Mouse (Mus musculus) right cerebral cortex, postnatal 10 days (tissue): ENCODE measurements around the gene Obsl1.
A peak's percentile ranks its signal among the peaks of the same experiment; 100 is the strongest.

Experiments
- DNase-seq, 2 experiments: peaks; one replicate each; pipeline ENCODE4 v3.0.0; 2021; ENCODE audit warnings: low spot score in 2 of 2

Gene Obsl1

DNA sequence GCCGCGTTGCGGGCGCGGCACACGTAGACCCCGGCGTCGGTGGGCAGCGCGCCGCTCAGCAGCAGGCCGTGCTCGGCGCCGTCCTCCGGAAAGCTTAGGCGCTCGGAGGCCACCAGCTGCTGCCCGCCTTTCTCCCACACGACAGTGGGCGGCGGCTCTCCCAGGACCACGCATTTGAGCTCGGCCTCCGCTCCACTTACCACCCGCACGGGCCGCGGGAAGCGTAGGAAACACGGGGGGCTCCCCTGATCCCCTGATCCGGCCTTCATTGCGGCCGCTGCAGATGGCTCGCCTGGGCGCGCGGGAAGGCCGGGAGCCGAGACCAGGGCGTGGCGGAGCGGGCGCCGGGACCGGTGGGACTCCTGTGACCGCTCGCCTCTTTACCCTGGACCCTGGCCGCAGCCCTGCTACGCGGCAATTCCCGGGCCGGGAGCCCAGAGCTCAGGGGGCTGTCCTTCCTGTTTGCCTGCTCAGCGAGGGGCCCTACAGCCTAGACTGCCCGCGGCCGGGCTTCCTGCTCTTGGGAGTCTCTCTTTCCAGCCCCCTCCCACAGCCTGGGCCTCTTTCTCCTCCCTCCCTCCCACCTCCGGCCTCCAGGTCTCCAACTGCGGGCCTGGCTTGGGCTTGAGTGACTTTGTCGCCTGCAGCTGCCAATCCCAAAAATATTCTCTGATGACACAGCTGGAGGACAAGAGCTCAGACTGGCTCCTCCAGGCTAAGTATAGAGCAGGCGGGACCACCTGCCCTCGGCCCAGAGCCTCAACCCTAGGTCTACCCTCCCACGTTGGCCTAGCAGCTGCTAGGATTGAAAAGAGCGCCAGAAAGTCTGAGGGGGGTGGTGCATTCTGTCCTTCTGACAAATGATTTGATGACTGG is at the start of gene Obsl1:
Obsl1 (minus strand) TSS at position 497 of the 876 bp plus-strand sequence.
- peak; percentile 75 to 79 for DNase-seq

DNA sequence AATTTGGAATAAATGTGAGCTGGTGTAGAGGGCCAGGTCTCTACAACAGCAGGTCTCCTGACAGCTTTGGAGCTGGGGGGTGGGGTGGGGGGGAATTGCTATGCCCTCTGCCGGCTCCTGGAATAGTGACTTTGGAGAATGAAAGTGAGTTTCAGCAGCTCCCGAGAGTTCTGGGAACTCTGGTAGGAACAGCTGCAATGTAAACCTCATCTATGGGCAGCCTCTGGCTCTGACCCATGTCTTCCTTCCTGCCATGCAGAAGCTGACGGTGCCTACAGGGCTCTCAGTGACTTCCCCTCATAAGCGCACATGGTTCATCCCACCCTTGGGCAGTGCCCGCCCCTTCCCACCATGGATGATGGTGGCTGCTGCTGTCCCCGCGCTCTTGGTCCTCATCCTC is 49.4 kb upstream of the Obsl1 start:
- no peak for DNase-seq

DNA sequence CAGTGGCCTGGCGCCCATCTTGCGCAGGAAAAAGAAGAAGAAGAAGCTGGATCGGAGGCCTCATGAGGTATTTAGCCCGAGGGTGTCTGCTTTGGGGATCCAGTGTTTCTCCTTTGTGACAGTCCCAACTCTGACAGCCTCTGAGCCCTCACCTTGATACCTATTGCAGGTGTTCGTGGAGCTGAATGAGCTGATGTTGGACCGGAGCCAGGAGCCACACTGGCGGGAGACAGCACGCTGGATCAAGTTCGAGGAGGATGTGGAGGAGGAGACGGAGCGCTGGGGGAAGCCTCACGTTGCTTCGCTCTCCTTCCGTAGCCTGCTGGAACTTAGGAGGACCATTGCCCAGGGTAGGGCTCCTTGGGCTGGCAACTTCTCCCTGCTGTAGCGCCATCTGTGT is 44.3 kb upstream of the Obsl1 start:
- DNase-seq, result peak in 1 of 2 experiments; percentile 38

DNA sequence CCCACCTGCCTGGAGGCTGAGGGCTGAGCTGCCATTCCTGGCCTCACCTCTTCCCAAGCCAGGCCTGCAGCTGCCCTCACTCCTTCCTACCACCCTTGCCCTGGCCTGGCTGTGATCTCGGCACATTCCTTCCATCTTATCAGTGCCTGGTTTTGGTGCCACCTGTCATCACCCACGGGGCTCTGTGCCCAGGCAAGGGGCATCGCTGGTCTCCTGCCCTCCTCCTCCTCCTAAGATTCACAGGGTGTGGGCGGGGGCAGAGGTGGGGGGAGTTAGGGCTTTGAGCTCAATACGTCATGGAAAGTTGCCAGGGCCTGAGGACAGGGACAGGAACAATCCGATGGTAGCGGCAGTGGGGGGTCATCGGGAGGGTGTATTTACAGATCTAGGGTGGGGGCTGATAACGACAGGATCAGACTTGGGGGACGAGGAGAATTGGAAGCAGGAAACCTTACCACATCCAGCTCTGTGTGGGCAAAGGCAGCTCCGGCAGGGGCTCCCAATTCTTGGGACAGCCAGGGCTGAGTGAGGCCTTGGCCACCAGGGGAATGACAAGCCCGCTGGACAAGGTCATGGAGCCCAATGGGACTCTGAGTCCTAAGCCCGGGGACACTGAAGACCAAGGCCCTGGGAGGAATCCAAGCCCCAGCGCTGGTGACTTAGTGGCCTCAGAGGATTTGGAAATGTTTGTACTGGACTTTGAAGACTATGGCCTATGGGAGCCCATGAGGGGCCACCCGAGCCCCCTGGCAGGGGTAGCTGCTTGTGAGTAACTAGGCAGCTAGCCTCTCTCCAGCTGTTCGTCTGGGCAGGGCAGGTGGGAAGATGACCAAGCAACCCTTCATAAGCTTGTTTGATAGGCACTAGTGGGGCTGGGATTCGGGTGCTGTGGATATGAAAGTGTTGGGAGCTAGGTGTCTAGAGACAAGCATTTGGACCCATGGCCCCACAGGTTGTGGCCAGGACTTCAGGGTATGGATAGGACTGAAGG is 43.3 kb upstream of the Obsl1 start:
- DNase-seq, result no peak

DNA sequence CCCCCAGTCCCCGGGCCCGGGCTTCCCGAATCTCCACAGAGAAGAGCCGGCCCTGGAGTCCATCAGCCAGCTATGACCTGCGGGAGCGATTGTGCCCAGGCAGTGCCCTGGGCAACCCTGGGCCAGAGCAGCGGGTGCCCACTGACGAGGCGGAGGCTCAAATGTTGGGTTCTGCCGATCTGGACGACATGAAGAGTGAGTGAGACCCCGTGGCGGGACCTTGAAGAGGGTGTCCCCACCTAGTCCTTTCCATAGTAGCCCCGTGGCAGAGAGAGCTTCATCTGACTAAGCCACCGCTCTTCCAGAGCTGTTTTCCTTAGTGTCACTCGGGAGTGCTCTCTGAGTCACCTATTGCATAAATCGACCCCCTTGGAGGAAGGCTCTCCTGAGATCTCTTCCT is 42.6 kb upstream of the Obsl1 start:
- DNase-seq, result no peak

DNA sequence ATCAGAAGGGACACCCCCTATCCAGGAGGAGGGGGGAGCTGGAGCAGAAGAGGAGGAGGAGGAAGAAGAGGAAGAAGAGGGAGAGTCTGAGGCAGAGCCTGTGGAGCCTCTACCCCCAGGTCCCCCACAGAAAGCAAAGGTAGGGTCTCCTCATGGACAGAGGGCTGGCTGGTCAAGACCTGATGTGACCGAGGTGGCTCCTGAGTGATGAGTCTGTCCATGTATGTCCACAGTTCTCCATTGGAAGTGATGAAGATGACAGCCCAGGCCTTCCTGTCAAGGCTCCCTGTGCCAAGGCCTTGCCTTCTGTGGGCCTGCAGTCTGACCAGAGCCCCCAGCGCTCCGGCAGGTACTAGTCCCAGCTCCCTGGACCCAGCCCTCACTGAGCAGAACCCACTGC is 41.8 kb upstream of the Obsl1 start:
- no peak for DNase-seq

DNA sequence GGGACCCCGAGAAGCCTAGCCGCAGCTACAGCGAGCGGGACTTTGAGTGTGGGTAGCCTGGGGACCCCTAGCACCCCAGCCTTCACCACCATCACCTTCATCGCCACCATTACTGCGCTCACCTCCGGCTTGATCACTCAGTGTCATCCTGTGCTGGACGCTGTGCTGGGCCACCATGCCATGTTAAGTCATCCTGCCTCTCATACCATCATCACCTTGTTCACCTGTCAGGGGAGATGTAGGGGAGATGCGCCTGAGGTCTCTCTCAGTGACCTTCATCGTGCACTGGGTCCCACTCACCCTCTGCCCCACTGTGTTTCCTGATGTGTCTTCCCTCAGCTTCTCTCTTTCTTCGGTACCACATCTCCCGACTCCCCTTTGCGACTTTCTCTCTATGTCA is 41.1 kb upstream of the Obsl1 start:
- peak in 1 of 2 experiments; percentile 44 for DNase-seq

DNA sequence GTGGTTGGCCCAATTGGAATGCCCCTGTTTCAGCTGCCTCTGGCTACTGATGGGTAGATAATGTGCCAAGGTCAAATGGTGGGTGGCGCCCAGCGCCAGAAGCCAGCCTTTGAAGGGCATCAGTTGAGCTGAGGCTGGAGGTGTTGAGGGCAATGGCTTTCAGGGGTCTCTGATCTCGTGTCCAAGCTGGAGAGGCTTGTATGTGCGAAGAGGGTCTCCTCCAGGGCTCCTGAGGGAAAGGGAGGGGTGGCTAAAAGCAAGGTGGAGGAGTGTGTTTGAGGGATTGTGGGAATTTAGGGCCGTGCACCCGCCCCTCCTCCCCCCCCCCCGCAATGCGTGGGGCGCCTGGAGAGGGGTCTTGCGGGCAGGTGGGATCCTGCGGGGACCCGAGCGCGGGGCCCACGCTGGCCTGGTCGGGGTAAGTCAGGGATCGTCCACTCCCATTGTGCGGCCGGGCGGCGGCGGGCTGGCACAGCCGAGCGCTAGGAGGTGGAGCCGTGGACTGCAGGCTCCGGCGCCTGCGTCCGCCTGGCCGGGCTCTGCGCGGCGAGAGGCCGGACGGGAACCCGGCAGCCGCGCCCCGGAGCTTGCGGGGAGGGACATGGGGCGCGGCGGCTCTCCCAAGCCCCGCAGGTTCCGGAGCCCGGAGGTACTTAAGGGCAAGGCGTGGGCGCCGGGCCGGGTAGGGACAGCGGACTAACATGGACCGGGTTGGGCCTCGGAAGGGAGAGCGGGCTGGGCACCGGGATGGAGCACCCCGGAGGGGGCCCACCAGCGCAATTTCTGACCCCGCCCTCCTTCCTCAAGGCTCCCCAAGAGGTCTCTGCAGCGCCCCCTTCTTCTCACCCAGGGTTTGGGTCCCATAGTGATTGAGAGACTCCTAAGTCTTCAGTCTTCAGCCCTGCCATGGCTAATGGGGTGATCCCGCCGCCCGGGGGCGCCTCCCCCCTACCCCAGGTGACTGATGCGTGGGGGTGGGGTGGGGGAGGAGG is 40.0 kb upstream of the Obsl1 start, which contains the start of gene Slc4a3:
Slc4a3 (plus strand) TSS at position 302 of the 992 bp plus-strand sequence.
- peak; percentile 72 to 74 for DNase-seq

DNA sequence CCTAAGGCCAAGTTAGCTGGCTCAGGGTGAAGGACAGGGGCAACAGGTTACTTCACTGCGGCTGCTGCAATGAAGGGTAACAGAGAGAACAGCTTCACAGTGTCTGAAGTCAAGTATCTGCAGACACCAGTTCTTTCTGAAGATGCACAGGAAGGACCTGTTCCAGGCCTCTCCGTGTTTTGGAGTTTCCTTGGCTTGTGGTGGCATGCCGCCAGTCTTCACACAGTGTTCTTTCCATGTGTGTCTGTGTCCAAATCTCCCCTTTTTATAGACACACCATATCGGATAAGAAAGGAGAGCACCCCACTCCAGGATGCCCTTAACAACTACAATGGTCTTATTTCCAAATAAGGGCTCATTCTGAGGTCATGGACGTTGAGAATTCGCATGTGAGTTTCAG is 38.1 kb upstream of the Obsl1 start:
- no peak for DNase-seq

DNA sequence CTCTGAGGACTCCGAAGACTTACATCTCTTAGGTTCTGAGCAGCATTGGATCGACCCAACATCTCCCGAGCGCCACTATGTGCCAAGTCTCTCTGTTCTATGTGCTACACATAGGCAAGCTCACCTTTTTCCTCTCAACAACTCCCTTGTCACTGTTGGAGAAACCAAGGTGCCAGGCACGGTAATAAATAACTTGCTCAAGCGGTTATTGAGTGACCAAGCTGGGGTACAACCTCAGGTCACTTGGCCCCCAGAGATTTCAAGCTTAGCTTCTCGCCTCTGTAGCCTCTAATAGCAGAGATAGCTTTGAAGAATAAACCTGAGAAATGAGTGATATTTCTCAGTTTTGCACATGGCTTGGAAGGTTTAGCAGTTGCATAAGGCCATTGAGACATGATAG is 35.2 kb upstream of the Obsl1 start:
- no peak for DNase-seq

DNA sequence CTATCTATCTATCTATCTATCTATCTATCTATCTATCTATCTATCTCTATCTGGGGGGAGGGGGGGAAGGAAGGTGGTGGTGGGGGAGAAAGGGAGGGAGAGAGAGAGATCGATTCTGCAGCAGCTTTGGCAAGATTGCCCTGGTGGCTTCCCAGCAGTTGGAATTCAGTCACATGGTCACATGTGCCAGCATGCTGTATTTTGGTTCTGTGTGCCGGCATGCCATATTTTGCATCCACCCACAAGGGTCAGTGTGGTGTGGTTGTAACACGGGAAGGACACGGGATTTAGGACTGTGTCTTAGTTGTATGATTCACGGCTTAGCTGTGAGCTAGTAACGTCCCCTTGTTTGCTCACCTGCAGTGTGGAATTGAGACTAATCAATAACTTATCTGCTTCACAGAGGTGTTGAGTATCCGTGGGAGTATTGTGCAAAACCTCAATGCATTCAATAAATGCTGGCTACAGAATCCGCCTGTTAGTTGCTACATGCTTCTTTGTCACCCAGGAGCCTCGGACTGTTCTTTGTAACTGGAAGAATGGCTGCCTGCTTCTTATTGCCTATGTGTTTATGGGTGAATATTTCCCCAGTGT is 32.4 kb upstream of the Obsl1 start:
- no peak for DNase-seq

DNA sequence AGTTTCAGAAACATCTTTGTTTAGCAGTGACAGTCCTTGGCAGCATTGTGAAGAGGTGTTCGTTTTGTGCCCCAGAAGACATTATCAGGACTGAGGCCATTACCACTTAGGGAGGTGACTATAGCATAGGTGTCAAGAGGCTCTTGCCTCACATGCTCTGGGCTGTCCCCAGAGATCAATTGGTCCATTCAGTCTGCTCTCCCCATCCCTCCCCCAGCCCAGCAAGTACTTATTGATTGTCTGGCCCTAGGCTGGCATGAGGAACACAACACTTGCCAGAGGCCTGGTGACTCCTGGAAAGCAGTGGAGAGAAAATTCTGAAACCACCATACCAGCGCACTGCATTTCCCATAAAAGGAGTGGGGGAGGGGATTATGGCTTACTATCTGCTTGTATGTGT is 31.3 kb upstream of the Obsl1 start:
- no peak for DNase-seq

DNA sequence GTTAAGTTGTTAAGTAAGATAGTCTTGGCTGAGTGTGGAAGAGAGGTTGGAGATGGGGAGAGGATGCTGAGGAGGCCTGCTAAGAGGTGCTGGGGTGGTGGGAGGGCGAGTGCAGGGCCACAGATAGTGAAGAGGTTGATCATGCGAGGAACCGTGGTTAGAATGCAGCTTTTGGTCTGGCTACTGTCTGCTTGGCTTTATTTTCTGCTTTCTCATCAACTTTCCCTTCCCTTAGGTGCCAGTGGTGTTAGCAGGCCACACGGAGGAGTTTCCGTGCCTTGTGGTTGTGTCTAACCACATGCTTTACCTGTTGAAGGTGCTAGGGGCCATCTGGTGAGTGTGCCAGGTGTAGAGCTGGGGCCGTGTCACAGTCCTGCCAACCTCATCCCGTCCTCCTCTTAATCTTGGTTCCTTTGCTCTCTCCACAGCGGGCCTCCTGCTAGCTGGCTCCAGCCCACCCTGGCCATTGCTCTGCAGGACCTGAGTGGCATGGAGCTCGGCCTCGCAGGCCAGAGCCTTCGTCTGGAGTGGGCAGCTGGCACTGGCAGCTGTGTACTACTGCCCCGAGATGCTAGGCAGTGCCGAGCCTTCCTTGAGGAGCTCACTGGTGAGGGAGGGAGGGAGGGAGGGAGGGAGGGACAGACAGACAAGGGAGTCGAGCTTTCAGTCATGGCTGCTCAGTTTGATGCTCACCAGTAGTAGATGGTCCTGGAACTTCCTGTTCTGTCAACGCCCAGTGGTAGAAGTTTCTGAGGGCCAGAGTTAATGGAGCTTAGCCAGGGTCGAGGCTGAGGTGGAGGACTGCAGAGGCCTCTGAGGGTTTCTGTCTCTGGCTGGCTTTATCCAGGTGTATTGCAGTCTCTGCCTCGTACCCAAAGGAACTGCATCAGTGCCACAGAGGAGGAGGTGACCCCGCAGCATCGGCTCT is 27.3 kb upstream of the Obsl1 start:
- no peak for DNase-seq

DNA sequence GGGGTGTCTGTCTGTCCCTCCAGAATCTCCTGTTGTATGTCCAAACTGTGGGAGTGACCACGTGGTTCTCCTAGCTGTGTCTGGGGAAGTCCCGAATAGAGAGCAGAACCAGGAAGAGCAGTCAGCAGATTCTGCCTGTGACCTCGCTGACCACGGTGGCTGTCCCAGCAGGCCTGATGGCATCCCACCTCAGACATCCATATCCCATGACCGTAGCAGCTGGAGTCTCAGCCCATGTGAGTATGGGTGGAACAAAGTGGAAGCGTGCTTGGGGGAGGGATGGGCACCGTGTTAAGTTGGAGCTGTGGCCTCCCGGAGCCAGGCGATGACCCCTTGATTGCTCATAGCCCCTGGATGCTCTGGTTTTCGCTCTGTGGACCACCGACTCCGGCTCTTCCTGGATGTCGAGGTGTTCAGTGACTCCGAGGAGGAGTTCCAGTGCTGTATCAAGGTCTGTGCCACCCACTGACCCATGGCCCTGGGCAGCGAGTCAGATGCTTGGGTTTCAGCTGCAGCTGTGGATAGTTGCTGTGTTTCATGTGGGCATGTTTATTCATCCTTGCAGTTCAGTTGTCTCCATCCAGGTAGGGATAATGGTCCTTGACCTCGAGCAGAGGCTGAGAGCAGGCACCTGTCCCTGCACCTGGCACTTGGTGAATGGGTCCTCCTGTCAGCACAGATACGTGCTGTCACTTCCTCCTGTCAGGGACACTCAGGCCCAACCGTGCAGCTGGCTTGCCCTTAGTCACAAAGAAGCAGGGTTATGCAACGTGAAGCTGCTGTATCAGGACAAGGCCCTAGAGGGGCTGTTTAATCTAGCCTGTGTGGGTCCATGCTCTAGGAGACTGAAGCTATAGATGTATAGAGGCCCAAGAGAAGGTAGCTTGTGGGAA is 26.3 kb upstream of the Obsl1 start:
- DNase-seq, result no peak

DNA sequence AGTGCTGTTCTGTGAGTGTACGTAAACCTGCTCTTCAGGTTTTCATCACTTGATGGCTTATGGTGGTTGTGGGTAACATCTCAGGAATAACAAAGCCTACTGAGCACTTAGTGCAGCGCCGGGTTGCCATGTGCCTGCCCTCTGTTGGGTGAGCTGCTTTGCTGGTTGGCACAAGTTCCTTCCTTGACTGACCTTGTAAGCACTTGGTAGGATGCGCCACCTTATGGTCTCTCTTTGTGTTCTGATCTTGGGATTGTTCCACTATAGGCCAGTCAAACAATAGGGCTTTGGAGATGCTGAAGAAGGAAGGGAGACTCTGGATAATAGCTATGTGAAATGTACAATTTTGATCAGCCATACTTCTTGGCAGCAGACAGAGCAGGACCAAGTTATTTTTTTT is 24.3 kb upstream of the Obsl1 start:
- no peak for DNase-seq

DNA sequence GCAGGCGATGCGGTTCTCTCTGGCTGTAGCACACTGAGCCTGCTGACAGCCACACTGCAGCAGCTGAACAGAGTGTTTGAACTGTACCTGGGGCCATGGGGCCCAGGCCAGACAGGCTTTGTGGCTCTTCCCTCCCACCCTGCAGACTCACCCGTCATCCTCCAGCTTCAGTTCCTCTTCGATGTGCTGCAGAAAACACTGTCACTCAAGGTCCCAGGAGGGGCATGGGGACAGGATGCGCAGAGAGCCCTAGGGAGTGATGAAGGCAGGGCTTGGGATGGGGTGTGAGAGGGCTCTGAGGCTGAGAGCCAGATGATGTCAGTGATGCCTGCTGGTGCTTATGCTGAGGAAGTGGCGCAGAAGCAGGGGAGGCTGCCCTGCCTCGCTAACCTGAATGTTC is 18.4 kb upstream of the Obsl1 start:
- DNase-seq, result no peak

DNA sequence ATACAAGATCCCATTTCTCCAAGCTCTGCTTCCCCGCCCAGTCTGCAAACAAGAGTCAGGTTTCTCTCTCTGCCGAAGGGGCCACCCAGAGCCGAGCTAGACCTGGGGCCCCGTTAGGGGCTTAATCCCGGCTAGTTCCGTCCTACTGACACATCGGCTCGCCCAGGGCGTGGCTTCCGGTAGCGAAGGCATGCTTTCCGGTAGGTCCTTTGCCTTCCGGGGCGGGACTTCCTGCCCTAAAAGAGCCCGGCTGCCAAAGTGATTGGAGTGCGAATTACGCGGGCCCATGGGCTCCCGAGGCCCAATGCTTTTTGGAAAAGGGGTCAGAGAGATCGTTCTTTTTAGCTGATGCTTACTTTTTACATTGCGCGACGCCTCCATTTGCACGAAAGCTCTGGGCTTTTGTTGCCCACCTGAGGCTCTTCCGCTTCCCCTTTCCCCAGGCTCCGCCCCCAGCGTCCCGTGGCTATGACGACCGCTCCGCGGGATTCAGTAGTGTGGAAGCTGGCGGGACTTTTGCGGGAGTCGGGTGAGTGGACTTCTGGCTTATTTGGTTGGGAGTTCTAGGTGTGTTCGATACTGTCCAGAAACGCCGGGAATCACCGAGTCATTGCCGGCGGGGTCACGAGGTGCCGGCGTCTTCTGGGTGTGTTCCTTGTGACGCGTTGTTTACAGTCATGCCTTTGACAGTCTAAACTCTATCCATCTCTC is 15.2 kb upstream of the Obsl1 start, which contains the start of gene Stk11ip:
Stk11ip (plus strand) TSS at position 209 of the 711 bp plus-strand sequence.
- peak; percentile 93 to 95 for DNase-seq

DNA sequence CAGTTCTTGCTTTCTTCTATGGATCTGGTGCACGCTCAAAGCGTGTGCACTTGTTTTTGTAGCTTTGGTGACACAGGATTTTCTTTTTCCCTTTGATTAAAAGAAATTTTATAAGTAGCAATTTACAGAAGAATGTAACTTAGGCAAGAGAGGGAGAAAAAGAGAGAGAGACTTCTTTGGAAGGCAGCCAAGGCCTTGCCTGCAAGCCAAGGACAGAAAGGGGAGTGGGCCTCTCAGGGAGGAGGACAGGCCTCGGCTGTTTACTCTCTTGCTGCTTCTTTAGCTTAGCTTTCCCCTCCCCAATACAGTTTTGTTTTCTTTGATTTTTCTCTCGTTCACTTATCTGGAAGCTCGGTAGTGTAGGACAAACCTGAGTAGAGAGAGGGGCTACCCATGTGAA is 13.3 kb upstream of the Obsl1 start:
- no peak for DNase-seq
